Mouse (Mus musculus) brain, adult 2 months (tissue): ENCODE data around the gene Gm17019.
"Not testable (repeated sequence)": the region's sequence is repeated elsewhere in the genome, so short reads cannot be mapped to it uniquely, and the experiment has no call there.

Source experiments
- DNase-seq: peaks from one replicate; pipeline ENCODE4 v3.0.0; 2011; ENCODE audit warnings: low read depth, low spot score

The Gm17019 gene

DNA sequence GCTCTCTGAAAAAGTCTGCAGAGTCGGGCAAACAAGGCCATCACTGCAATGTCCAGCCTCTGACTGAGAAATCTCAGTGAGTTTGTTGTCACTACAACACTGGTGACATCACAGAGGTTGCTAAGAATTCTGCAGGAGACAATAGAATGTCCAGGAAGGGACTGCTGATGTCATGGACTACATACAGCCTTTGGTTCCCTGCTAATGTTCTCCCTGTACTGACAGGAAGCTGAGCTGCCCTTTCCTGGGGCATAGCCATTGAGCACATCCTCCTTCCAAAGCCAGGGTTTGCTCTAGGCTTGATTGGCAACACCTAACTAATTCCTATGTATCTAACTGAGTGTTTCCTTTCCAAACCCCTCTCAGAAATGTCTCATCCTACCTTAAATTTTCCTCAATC, at the start of gene Gm17019:
TSS of gene Gm17019 (minus strand) at position 101 of the 400 bp plus-strand sequence.
- not testable (repeated sequence) for DNase-seq

DNA sequence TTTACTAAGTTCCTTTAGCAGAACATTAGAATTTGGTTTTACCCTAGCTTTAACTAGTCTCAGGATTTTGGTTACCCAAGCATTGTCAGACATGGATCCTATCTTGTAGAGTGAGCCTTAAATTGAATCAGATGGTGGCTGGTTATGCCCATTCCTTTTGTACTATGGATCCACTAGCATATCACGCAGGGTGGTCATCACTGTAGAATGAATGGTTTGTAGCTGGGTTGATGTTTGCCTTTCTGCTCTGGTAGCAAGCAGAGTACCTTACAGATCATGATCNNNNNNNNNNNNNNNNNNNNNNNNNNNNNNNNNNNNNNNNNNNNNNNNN, 29.6 kb upstream of the Gm17019 start:
- DNase-seq = not testable (repeated sequence)

DNA sequence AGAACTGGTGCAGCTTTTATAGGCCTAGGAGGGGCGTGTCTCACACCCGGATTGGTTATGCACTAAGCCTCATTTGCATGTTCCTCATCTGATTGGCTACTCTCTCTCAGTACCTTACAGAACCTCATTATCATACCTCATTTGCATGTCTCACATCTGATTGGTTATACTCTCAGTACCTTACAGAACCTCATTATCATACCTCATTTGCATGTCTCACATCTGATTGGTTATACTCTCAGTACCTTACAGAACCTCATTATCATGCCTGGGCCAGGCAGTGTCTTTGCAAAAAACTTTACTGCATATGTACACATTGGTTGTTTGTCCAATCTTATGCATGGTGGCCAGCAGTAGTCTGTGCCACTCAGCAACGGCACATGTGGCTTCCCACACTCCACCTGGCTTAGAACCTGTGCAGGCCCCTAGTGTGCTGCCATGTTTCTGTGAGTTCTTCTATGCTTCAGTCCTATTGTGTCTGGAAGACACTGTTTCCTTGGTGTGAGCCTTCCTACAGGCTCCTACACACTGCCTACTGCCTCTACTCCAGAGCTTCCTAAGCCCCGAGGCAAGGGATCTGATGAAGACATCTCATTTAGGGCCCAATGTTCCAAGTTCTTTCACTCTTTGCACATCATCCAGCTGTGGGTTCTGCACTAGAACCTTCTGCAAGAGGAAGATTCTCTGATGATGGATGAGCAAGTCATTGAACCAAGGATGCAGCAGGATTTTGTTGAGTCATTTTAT, 29.0 kb upstream of the Gm17019 start:
- DNase-seq = not testable (repeated sequence)

DNA sequence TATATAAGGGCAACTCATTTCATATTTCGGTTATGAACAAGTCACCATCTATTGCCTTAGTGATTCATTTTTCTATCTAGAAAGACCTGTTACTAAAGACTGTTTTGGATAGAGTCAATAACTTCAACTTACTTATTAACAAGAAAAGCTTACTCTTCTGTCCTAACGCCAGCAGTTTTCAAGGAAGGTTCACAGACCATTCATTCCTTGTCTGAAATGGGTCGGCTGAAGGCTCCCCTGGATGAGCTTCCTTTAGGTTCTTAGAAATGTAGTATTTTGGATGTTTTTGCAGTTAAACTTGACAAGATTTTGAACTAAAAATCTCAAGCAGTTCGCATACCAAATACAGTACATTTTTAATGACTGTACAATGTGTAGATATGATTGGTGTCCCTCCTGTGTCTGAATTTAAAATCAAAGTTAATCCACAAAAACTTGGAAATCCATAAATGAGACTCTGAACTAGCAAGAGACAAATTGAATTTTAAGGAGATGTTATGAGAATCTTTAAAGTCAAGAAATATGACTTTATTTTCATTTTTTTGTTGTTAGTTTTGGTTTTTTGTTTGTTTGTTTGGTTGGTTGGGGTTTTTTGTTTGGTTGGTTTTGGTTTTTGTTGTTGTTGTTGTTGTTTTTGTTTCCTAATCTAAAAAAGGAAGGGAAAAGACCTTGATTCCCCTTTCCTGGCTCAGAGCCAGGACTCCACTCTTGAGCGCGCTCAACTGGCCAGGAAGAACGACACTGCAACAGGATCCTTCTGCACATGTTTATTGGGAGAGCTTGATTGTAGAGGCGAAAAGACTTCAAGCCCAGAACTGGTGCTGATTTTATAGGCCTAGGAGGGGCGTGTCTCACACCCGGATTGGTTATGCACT, 21.6 kb upstream of the Gm17019 start:
- not testable (repeated sequence) for DNase-seq

DNA sequence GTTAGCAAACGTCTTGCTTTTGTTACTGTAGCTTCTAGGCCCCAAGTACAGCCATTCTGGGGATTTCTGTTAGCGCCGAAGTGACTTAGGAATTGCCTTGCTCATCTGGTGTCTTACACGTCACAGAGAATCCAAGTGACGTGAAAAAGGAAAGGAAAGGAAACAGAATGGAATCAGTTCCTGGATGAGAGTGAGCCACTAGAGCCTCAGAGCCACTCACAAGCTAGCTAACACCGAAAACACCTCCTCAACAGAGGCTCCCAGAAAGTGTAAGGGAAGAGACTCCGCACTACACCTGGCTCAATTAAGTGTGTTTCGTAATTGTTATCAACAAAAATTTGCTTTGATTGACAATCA, 20.8 kb upstream of the Gm17019 start:
- DNase-seq = not testable (repeated sequence)

DNA sequence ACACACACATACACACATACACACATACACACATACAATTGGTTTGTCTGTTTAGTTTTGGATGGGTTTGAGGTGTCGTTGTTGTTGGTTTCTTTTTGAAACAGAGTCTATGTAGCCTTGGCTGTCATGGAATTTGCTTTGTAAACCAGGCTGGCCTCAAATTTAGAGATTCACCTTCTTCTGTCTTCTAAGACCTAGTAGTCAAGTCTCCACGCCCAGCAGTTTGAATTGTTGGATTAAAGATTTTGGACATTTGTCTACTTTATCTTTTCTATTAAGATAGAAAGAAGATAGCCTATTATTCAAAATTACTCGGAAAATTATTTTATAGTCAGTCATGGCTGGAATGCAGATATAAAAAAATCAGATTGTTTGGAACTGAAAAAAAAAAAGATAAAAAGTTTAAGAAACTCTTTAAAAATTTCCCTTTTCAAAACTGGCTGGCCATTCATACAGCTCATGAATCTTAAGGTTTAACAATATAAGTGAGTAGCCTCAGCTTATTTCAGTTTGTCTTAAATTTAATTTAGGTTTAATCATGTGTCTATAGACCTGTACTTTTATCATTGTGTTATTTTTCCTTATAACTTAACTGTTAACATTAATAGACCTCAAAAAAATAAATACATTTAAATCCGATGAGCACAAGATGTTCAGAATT, 20.3 kb upstream of the Gm17019 start:
- DNase-seq = not testable (repeated sequence)

DNA sequence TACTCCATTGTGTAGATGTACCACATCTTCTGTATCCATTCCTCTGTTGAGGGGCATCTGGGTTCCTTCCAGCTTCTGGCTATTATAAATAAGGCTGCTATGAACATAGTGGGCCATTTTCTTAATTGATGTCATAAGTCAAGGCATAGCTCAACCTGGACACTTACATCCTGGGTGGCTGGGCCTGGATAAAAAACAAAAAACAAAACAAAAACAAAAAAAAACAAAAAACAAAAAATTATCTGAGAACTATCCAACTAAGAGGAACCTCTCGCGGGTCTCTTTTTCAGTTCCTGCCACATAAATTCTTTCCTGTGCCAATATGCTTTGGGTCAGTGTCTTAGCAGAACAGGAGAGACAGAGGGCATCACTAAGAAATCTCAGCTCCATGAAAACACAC, 18.0 kb upstream of the Gm17019 start:
- not testable (repeated sequence) for DNase-seq

DNA sequence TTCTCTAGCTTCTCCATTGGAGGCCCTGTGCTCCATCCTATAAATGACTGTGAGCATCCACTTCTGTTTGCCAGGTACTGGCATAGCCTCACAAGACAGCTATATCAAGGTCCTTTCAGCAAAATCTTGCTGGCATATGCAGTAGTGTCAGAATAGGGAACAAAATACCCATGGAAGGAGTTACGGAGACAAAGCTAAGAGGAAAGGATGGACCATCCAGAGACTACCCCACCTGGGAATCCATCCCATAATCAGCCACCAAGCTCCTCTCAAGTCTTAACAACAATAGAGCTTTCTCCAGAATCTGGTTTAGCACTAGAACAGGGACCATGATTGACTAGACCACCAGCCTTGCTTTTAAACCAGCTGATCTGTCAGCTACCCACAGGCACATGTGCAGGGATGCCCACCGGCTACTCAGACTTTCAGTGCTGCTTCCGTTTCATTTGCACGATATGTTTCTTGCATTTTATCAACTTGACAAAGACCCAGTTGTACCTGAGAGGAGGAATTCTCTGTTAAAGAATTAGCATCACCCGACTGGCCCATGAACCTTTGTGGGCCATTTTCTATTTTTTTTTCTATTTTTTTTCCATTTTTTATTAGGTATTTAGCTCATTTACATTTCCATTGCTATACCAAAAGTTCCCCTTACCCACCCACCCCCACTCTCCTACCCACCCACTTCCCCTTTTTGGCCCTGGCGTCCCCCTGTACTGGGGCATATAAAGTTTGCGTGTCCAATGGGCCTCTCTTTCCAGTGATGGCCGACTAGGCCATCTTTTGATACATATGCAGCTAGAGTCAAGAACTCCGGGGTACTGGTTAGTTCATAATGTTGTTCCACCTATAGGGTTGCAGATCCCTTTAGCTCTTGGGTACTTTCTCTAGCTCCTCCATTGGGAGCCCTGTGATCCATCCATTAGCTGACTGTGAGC, 12.3 kb upstream of the Gm17019 start:
- not testable (repeated sequence) for DNase-seq

DNA sequence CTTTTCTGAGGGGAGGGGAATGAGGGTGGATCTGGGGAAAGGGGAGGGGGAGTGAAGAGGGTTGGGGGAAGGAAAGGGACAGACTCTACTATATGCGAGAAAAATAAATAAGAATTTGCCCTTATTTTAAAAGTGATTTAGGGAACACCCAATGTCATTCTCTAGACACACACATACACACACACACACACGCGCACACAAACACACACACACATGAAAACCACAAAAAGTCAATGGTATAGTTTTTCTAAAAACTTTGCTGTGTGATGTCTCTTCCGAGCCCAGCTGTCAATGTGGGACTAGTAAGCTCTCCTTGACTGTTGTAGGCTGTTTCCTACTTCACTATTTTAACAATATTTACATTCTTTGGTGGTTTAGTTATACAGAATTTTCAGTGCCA, 8.0 kb upstream of the Gm17019 start:
- not testable (repeated sequence) for DNase-seq

DNA sequence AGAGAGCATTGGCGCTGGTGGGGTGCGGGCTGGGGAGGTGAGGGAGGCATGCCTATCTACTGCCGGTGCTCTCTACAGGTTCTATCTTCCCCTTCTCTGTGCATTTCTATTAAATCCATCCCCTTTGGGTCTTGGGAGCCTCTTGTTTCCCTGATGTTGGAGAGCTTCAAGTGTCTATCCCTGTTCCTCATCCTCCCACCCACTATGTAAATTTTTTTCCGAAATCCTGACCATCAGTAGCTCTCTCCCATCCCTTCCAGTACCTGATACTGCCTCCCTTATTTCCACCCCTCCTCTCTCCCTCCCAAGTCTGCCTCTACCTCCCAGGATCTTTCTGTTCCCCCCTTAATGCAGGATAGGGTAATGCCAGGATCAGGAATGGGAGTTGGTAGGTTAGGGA, 7.2 kb upstream of the Gm17019 start:
- DNase-seq = not testable (repeated sequence)

DNA sequence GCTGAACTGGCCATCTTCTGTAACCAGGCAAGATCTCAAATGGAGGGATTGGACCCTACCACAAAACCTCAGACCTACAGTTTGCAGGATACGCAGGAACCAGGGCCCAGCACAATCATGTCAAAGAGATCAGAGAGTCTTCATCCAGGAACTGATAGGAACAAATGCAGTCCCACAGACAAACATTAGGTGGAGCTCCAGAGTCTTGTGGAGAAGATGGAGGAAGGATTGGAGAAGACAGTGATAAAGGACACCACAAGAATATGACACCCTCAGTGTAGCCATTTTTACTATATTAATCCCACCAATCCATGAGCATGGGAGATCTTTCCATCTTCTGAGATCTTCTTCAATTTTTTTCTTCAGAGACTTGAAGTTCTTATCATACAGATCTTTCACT, 8.5 kb downstream of the Gm17019 start:
- not testable (repeated sequence) for DNase-seq

DNA sequence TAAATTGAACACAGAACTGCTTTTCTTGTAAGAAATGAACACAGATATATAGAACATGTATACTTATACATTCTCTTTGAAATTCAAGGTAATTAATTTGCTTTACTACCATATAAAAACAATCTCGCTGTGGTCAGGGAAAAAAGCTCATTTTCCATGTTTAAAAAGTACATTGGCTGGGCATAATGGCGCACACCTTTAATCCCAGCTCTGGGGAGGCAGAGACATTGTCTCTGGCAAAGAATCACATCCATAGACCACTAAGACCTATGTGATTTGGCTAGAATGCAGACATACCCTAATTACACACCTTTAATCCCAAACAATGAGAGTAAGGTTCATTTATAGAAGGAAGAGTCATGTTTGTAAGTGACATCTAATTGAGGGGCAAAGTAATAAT, 12.7 kb downstream of the Gm17019 start:
- not testable (repeated sequence) for DNase-seq

DNA sequence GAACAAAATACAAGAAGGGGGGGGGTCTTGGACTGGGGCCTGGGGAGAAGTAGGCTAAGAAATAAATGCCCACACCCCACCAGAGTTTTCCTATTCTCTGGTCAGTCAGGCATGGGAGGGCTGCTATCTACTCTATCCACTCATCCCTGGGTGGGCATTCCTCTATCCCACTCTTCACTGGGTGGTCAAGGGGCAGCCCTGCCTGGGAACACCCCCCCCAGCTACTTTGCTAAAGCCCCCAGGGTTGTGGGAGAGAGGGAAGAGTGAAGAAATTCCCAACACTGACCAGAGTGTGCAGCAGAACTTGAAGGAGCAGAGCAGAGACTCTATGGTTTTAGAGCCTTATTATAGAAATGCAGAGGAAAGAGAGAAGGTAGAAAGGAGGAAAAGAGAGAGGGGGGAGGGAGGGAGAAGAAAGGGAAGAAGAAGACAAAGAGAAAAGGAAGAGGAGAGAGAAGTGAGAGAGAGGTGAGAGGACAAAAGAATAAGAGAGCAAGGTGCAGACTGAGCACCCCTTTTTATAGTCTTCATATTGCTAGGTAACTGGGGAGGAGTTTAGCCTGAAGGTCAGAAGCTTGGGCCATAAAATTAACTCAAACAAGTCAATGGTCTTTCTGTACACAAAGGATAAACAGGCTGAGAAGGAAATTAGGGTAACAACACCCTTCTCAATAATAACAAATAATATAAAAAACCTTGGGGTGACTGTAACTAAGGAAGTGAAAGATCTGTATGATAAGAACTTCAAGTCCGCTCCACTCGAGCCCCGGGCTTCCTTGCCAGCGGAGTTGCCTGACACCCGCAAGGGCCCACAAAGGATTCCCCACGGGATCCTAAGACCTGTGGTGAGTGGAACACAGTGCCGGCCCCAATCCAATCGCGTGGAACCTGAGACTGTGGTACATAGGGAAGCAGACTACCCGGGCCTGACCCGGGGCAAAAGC, 21.9 kb downstream of the Gm17019 start:
- DNase-seq = not testable (repeated sequence)

DNA sequence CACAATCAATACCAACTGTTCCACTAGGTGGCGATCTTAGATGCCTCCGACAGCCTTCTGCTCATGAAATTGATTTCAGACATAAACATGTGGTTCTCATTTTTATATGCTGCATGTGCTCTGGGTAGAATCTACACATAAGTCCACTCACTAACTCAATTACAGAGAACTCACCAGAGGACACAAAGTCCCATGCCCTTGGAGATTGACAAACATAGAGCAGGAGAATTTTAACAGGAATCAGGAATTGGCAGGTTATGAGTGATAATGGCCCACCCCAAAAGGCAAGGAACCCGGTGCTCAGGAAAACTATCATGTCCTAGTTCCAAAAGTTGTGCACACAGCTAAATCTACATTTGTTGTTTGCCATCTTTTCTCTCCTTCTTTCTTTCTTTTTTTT, 25.9 kb downstream of the Gm17019 start:
- not testable (repeated sequence) for DNase-seq

DNA sequence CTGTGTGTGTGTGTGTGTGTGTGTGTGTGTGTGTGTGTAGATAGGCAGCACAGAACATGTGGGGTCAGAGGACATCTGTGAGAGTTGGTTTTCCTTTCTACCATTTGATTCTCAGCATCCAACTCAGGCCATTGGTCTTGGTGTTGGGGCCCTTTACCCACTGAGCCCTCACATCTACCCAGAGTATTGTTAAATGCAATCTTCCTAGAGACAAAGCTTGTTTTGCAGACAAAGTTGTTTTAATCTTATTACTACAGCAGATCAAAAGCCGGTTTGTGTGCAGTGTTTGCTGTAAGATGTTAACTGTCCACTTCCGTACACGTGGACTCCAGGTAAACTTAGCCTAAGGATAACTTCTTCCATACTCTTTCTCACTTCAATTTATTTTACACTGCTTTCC, 26.5 kb downstream of the Gm17019 start:
- not testable (repeated sequence) for DNase-seq

DNA sequence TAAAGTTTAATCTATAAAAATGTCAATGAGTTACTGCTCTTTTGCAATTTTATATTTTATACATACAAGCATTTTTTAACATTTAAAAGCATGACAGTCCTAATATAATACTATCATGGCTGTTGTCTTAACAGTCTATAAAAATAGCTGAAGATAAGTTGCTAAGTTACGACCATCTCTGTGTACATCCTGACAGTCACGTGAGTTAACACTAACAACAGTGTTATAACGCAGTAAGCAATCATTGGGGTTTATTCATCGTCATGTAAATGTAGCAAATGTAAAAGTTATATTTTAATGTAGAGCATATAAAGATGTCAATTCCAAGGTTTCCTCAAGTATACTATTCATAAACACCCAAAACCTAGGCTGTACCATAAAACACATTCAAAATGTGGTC, 27.2 kb downstream of the Gm17019 start:
- DNase-seq = not testable (repeated sequence)

DNA sequence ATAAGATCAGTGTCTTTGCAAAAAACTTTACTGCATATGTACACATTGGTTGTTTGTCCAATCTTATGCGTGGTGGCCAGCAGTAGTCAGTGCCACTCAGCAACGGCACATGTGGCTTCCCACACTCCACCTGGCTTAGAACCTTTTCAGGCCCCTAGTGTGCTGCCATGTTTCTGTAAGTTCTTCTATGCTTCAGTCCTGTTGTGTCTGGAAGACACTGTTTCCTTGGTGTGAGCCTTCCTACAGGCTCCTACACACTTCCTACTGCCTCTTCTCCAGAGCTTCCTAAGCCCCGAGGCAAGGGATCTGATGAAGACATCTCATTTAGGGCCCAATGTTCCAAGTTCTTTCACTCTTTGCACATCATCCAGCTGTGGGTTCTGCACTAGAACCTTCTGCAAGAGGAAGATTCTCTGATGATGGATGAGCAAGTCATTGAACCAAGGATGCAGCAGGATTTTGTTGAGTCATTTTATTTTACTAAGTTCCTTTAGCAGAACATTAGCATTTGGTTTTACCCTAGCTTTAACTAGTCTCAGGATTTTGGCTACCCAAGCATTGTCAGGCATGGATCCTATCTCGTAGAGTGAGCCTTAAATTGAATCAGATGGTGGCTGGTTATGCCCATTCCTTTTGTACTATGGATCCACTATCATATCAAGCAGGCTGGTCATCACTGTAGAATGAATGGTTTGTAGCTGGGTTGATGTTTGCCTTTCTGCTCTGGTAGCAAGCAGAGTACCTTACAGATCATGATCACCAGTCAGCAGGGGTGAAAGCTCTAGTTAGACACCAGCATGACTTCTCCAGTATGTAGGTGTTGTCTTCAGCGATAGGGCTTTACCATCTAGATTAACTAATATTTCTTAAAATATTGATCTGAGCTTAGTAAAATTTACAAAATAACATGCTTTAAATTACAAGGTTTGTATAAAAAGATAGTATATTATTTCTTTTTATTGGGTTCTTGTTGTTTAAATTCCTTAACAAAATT, 27.9 kb downstream of the Gm17019 start:
- DNase-seq = not testable (repeated sequence)

DNA sequence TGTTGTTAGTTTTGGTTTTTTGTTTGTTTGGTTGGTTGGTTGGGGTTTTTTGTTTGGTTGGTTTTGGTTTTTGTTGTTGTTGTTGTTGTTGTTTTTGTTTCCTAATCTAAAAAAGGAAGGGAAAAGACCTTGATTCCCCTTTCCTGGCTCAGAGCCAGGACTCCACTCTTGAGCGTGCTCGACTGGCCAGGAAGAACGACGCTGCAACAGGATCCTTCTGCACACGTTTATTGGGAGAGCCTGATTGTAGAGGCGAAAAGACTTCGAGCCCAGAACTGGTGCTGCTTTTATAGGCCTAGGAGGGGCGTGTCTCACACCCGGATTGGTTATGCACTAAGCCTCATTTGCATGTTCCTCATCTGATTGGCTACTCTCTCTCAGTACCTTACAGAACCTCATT, 34.7 kb downstream of the Gm17019 start:
- not testable (repeated sequence) for DNase-seq

DNA sequence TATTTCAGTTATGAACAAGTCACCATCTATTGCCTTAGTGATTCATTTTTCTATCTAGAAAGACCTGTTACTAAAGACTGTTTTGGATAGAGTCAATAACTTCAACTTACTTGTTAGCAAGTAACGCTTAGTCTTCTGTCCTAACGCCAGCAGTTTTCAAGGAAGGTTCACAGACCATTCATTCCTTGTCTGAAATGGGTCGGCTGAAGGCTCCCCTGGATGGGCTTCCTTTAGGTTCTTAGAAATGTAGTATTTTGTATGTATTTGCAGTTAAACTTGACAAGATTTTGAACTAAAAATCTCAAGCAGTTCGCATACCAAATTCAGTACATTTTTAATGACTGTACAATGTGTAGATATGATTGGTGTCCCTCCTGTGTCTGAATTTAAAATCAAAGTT, 35.2 kb downstream of the Gm17019 start:
- not testable (repeated sequence) for DNase-seq
